Mouse (Mus musculus) forebrain, embryonic 16.5 days (tissue): ENCODE results near the gene Apba2. TPM values are rescaled to one million over a fixed set of nuclear protein-coding genes. Genes with fewer than 3 reads are reported as not detected.

Experiments
- ATAC-seq: fragments of 200-750 bp; cut with Nextera tagmentation; 2 replicates; pipeline ENCODE4 v1.8.0; 2017; ENCODE audit warnings: mild to moderate bottlenecking, moderate library complexity
- H3K27ac ChIP-seq: fragments of 300-500 bp; sonication (generic); 2 replicates; pipeline ENCODE4 v1.5.1; 2014; ENCODE audit warnings: low read length, control low read depth
- H3K27me3 ChIP-seq: fragments of 300-500 bp; sonication (generic); replicated peaks from 2 replicates; pipeline ENCODE4 v1.6.1; 2014; ENCODE audit warnings: low read length; ENCODE audit not compliant: control insufficient read depth, insufficient read depth
- H3K36me3 ChIP-seq: fragments of 300-500 bp; sonication (generic); 2 replicates; pipeline ENCODE4 v1.6.1; 2014; ENCODE audit not compliant: control insufficient read depth, insufficient read depth
- H3K4me1 ChIP-seq: fragments of 300-500 bp; sonication (generic); replicated peaks from 2 replicates; pipeline ENCODE4 v1.6.1; 2014; ENCODE audit warnings: low read length; ENCODE audit not compliant: control insufficient read depth, insufficient read depth
- H3K4me2 ChIP-seq: fragments of 300-500 bp; sonication (generic); 2 replicates; pipeline ENCODE4 v1.6.1; 2014; ENCODE audit warnings: mild to moderate bottlenecking, low read length, control low read depth
- H3K4me3 ChIP-seq: fragments of 300-500 bp; sonication (generic); replicated peaks from 2 replicates; pipeline ENCODE4 v1.5.1; 2014; ENCODE audit warnings: mild to moderate bottlenecking, low read length, control low read depth
- H3K9ac ChIP-seq: fragments of 300-500 bp; sonication (generic); replicated peaks from 2 replicates; pipeline ENCODE4 v1.6.1; 2014; ENCODE audit warnings: low read depth, low read length, control low read depth
- H3K9me3 ChIP-seq: fragments of 300-500 bp; sonication (generic); 2 replicates; pipeline ENCODE4 v1.6.1; 2016; ENCODE audit warnings: low read length; ENCODE audit not compliant: control insufficient read depth
- WGBS: fragments of 180-500 bp; shearing (Covaris S2); extraction: QIAGEN DNeasy Blood & Tissue Kit; methylation state at CpG from one replicate; pipeline ENCODE4 v1.1.7; 2014; 5-methylcytosine and 5-hydroxymethylcytosine counted together
- polyA plus RNA-seq: library from polyadenylated mRNA; unstranded; fragments of >200 nt; fragmentation: Nextera tagmentation; extraction: Ambion mirVana; gene quantifications from 2 replicates; pipeline ENCODE4 v1.2.1, GENCODE M21; 2015

Gene Apba2
- polyA plus RNA-seq, 1 experiment from 2014 or later, result 176 TPM

GRCm38 (mm10) chr7:64588636-64589389 is 87.3 kb downstream of the Apba2 start:
- Histone ChIP-seq H3K36me3 (peaks cover 2% of the 10 kb centered on the region; the same call in 1 of the 2 replicates), H3K9me3 (peaks cover 6% of the 10 kb centered on the region), H3K27me3 (no peaks in the 10 kb centered on the region), H3K4me3 (no peak overlapping the region), H3K27ac (peak overlapping the region; percentile 23; the same call in 1 of the 2 replicates), H3K4me2 (no peak overlapping the region), H3K9ac (no peak overlapping the region), H3K4me1 (no peaks in the 10 kb centered on the region)
- 36% methylated on average over 11 of the region's 11 CpGs for WGBS
- ATAC-seq, result no peak

GRCm38 (mm10) chr7:64595256-64595655 is 93.8 kb downstream of the Apba2 start:
- Histone ChIP-seq H3K36me3 (peaks cover 2% of the 10 kb centered on the region; the same call in 1 of the 2 replicates), H3K27ac (no peak overlapping the region), H3K4me1 (peaks cover 7% of the 10 kb centered on the region), H3K4me2 (no peak overlapping the region), H3K9me3 (peaks cover 6% of the 10 kb centered on the region), H3K9ac (no peak overlapping the region), H3K27me3 (no peaks in the 10 kb centered on the region), H3K4me3 (no peak overlapping the region)
- ATAC-seq, result no peak
- WGBS, result 80% methylated on average over 6 of the region's 6 CpGs

- no peak overlapping the region for H3K4me2 ChIP-seq
- no peak for ATAC-seq
- peaks cover 2% of the 10 kb centered on the region; the same call in 1 of the 2 replicates for H3K36me3 ChIP-seq
- H3K9me3 ChIP-seq, result peaks cover under 1% of the 10 kb centered on the region; the same call in 1 of the 2 replicates
- no peaks in the 10 kb centered on the region for H3K27me3 ChIP-seq
- H3K4me1 ChIP-seq, result peaks cover 7% of the 10 kb centered on the region
- no peak overlapping the region for H3K27ac ChIP-seq
- 88% methylated on average over 9 of the region's 9 CpGs for WGBS
- no peak overlapping the region for H3K9ac ChIP-seq
- no peak overlapping the region for H3K4me3 ChIP-seq
Observed at GRCm38 (mm10) chr7:64596652-64597051, 95.1 kb downstream of the Apba2 start.

GRCm38 (mm10) chr7:64609866-64610265 is 108.4 kb downstream of the Apba2 start:
- no peak for ATAC-seq
- Histone ChIP-seq H3K27ac (no peak overlapping the region), H3K9me3 (no peaks in the 10 kb centered on the region), H3K9ac (no peak overlapping the region), H3K36me3 (no peaks in the 10 kb centered on the region), H3K4me2 (no peak overlapping the region), H3K4me1 (no peaks in the 10 kb centered on the region), H3K4me3 (no peak overlapping the region), H3K27me3 (no peaks in the 10 kb centered on the region)
- 83% methylated on average over 3 of the region's 3 CpGs for WGBS

GRCm38 (mm10) chr7:64610875-64611274 is 109.4 kb downstream of the Apba2 start:
- no peaks in the 10 kb centered on the region for H3K4me1 ChIP-seq
- H3K27me3 ChIP-seq, result no peaks in the 10 kb centered on the region
- no peak for ATAC-seq
- no peak overlapping the region for H3K4me2 ChIP-seq
- no peaks in the 10 kb centered on the region for H3K36me3 ChIP-seq
- 72% methylated on average over 4 of the region's 4 CpGs for WGBS
- no peak overlapping the region for H3K4me3 ChIP-seq
- H3K9me3 ChIP-seq, result no peaks in the 10 kb centered on the region
- H3K9ac ChIP-seq, result no peak overlapping the region
- H3K27ac ChIP-seq, result no peak overlapping the region

- no peaks in the 10 kb centered on the region for H3K36me3 ChIP-seq
- H3K4me1 ChIP-seq, result no peaks in the 10 kb centered on the region
- no peaks in the 10 kb centered on the region for H3K9me3 ChIP-seq
- no peak overlapping the region for H3K4me2 ChIP-seq
- H3K27ac ChIP-seq, result no peak overlapping the region
- no peak overlapping the region for H3K4me3 ChIP-seq
- H3K9ac ChIP-seq, result no peak overlapping the region
- no peak for ATAC-seq
- H3K27me3 ChIP-seq, result no peaks in the 10 kb centered on the region
- 96% methylated on average over 4 of the region's 4 CpGs for WGBS
Observed at GRCm38 (mm10) chr7:64619261-64619660, 117.8 kb downstream of the Apba2 start.

GRCm38 (mm10) chr7:64626494-64626893 is 125.0 kb downstream of the Apba2 start:
- 82% methylated on average over 8 of the region's 8 CpGs for WGBS
- no peak overlapping the region for H3K4me3 ChIP-seq
- no peak overlapping the region for H3K4me2 ChIP-seq
- no peaks in the 10 kb centered on the region; the same call in 1 of the 2 replicates for H3K9me3 ChIP-seq
- H3K27me3 ChIP-seq, result no peaks in the 10 kb centered on the region
- no peak for ATAC-seq
- H3K4me1 ChIP-seq, result peaks cover 5% of the 10 kb centered on the region; the same call in 1 of the 2 replicates
- no peak overlapping the region for H3K9ac ChIP-seq
- no peaks in the 10 kb centered on the region for H3K36me3 ChIP-seq
- H3K27ac ChIP-seq, result no peak overlapping the region

GRCm38 (mm10) chr7:64627972-64628655 is 126.6 kb downstream of the Apba2 start:
- ATAC-seq, result no peak
- Histone ChIP-seq H3K4me1 (peaks cover 5% of the 10 kb centered on the region; the same call in 1 of the 2 replicates), H3K27ac (no peak overlapping the region), H3K4me3 (no peak overlapping the region), H3K9ac (no peak overlapping the region), H3K4me2 (no peak overlapping the region), H3K36me3 (no peaks in the 10 kb centered on the region), H3K27me3 (no peaks in the 10 kb centered on the region), H3K9me3 (no peaks in the 10 kb centered on the region; the same call in 1 of the 2 replicates)
- 46% methylated on average over 8 of the region's 8 CpGs for WGBS

- H3K27me3 ChIP-seq, result no peaks in the 10 kb centered on the region
- WGBS, result 83% methylated on average over 6 of the region's 6 CpGs
- H3K4me3 ChIP-seq, result no peak overlapping the region
- H3K27ac ChIP-seq, result no peak overlapping the region
- no peak overlapping the region for H3K9ac ChIP-seq
- H3K4me2 ChIP-seq, result no peak overlapping the region
- ATAC-seq, result no peak
- H3K4me1 ChIP-seq, result peaks cover 17% of the 10 kb centered on the region
- H3K36me3 ChIP-seq, result no peaks in the 10 kb centered on the region
- no peaks in the 10 kb centered on the region; the same call in 1 of the 2 replicates for H3K9me3 ChIP-seq
Observed at GRCm38 (mm10) chr7:64630697-64631096, 129.2 kb downstream of the Apba2 start.
